Mouse (Mus musculus) liver, adult 2 months (tissue): ENCODE results near the gene Pou1f1. TPM values are rescaled to one million over a fixed set of nuclear protein-coding genes. Genes with fewer than 3 reads are reported as not detected.

ENCODE experiments used
- DNase-seq: peaks from one replicate; pipeline ENCODE4 v3.0.0-alpha.2; 2011; ENCODE audit warnings: low read depth, low spot score; ENCODE audit errors: extremely low read depth
- H3K27ac ChIP-seq: fragments of 200-500 bp; replicated peaks from 2 replicates; pipeline ENCODE4 v1.5.1; 2012; ENCODE audit warnings: low read depth, mild to moderate bottlenecking, control low read depth, inconsistent platforms, low read length; ENCODE audit not compliant: insufficient read depth
- H3K27me3 ChIP-seq: fragments of 200-500 bp; 2 replicates; pipeline ENCODE4 v1.6.1; 2012; ENCODE audit warnings: mild to moderate bottlenecking, moderate library complexity, low read length, inconsistent platforms; ENCODE audit not compliant: control insufficient read depth, insufficient read depth
- H3K36me3 ChIP-seq: fragments of 200-500 bp; 2 replicates; pipeline ENCODE4 v1.6.1; 2012; ENCODE audit warnings: low read length, inconsistent platforms; ENCODE audit not compliant: control insufficient read depth, insufficient read depth
- H3K4me1 ChIP-seq: fragments of 200-500 bp; 2 replicates; pipeline ENCODE4 v1.6.1; 2011; ENCODE audit warnings: low read length; ENCODE audit not compliant: control insufficient read depth, insufficient read depth
- H3K4me3 ChIP-seq: fragments of 200-500 bp; 2 replicates; pipeline ENCODE4 v1.5.1; 2011; ENCODE audit warnings: low read depth, mild to moderate bottlenecking, control low read depth, low read length, moderate library complexity; ENCODE audit not compliant: insufficient read depth
- H3K79me2 ChIP-seq: fragments of 200-500 bp; 2 replicates; pipeline ENCODE4 v1.6.1; 2012; ENCODE audit warnings: inconsistent platforms, mild to moderate bottlenecking, low read length, moderate library complexity; ENCODE audit not compliant: control insufficient read depth, insufficient read depth
- H3K9ac ChIP-seq: fragments of 200-500 bp; 2 replicates; pipeline ENCODE4 v1.6.1; 2012; ENCODE audit warnings: low read depth, mild to moderate bottlenecking, control low read depth, inconsistent platforms, low read length
- CTCF ChIP-seq: fragments of 200-500 bp; IDR thresholded peaks from 2 replicates; pipeline ENCODE4 v1.5.1; 2011; ENCODE audit warnings: low read depth, low read length, control low read depth
- POLR2A ChIP-seq: fragments of 200-500 bp; IDR thresholded peaks from 2 replicates; pipeline ENCODE4 v1.6.1; 2011; ENCODE audit warnings: low read length, control low read depth; ENCODE audit not compliant: insufficient read depth; ENCODE audit errors: extremely low read depth
- WGBS: fragments of 180-500 bp; shearing (Covaris S2); methylation state at CpG from one replicate; pipeline ENCODE4 v1.1.7; 2018; 5-methylcytosine and 5-hydroxymethylcytosine counted together
- polyA plus RNA-seq: library from polyadenylated mRNA; depleted of rRNA; stranded (reverse); fragments of >200 nt; gene quantifications from 2 replicates; pipeline ENCODE4 v1.2.3, GENCODE M21; 2012
- total RNA-seq: library from RNA; depleted of rRNA; stranded (reverse); fragments of >200 nt; gene quantifications from 2 replicates; pipeline ENCODE4 v1.2.3, GENCODE M21; 2014

Pou1f1 gene
- total and polyA plus RNA-seq, 2 experiments, result not detected

GRCm38 (mm10) chr16:65543676-65544293, 23.5 kb downstream of the Pou1f1 start:
- Histone ChIP-seq H3K79me2 (no peaks in the 10 kb centered on the region), H3K27me3 (no peaks in the 10 kb centered on the region), H3K9ac (no peak overlapping the region), H3K27ac (no peak overlapping the region), H3K4me1 (no peaks in the 10 kb centered on the region), H3K36me3 (peaks cover 53% of the 10 kb centered on the region), H3K4me3 (no peak overlapping the region)
- TF ChIP-seq POLR2A (no peak), CTCF (no peak)
- 96% methylated on average over 11 of the region's 11 CpGs for WGBS
- DNase-seq, result no peak

GRCm38 (mm10) chr16:65548960-65549359, 28.6 kb downstream of the Pou1f1 start:
- Histone ChIP-seq H3K4me1 (no peaks in the 10 kb centered on the region), H3K4me3 (no peak overlapping the region), H3K36me3 (peaks cover 35% of the 10 kb centered on the region), H3K27me3 (no peaks in the 10 kb centered on the region), H3K79me2 (peaks cover 3% of the 10 kb centered on the region; the same call in 1 of the 2 replicates), H3K9ac (no peak overlapping the region), H3K27ac (no peak overlapping the region)
- 86% methylated on average over 7 of the region's 7 CpGs for WGBS
- TF ChIP-seq POLR2A, result no peak
- TF ChIP-seq CTCF, result no peak
- DNase-seq, result no peak

GRCm38 (mm10) chr16:65550814-65551213, 30.5 kb downstream of the Pou1f1 start:
- peaks cover 12% of the 10 kb centered on the region; the same call in 1 of the 2 replicates for H3K79me2 ChIP-seq
- no peak overlapping the region for H3K27ac ChIP-seq
- peaks cover 23% of the 10 kb centered on the region for H3K36me3 ChIP-seq
- no peak overlapping the region for H3K9ac ChIP-seq
- no peak overlapping the region for H3K4me3 ChIP-seq
- 97% methylated on average over 13 of the region's 13 CpGs for WGBS
- H3K27me3 ChIP-seq, result no peaks in the 10 kb centered on the region
- H3K4me1 ChIP-seq, result no peaks in the 10 kb centered on the region
- no peak for DNase-seq
- no peak for TF ChIP-seq POLR2A
- no peak for TF ChIP-seq CTCF

DNA sequence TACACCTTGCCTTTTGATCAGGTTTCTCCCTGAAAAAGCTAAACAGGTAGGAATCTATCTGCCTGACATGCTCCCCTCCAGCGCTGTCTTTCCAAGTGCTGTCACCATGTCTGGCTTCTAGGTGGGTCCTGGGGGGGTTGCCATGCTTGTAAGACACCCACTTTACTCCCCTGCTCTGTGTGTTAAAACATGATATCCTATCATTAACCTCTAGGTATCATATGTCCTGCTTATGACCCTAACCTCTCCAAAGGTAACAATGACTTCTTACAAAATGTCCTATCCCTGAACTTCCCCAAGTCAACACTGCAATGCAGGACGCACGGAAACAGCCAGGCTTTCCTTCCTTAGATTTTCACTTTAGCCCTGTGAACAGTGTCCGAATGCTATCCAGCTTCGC, 34.0 kb downstream of the Pou1f1 start:
- no peak overlapping the region for H3K27ac ChIP-seq
- no peak for TF ChIP-seq POLR2A

DNA sequence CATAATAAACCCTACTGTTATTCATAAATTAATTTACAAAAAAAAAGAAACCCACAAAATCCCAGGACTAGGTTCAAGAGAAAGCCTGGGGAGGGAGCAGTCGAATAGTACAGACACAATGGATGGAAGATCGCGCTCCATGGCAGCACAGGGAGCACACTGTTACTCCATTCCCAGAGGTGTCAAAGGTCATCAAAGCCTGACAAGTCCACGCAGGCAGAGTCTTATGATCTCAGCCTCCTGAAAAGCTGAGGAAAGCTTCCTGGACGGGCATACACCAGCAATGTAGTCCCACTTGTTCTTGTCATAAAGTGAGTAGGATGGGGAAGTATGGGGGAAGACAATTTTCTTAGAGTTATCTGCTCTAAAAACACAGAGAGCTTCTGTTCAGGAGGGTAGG, 37.1 kb downstream of the Pou1f1 start:
- DNase-seq, result peak; percentile 43
- H3K27ac ChIP-seq, result no peak overlapping the region
- no peak overlapping the region for H3K4me3 ChIP-seq
- TF ChIP-seq CTCF, result no peak
- TF ChIP-seq POLR2A, result no peak
- H3K4me1 ChIP-seq, result peaks cover 8% of the 10 kb centered on the region
- 55% methylated on average over 5 of the region's 5 CpGs for WGBS
- peaks cover 35% of the 10 kb centered on the region for H3K79me2 ChIP-seq
- no peak overlapping the region for H3K9ac ChIP-seq
- no peaks in the 10 kb centered on the region for H3K27me3 ChIP-seq
- H3K36me3 ChIP-seq, result no peaks in the 10 kb centered on the region

More for the DNA sequence above, 34.0 kb downstream of the Pou1f1 start:
- Histone ChIP-seq H3K36me3 (peaks cover 6% of the 10 kb centered on the region; the same call in 1 of the 2 replicates), H3K4me1 (peaks cover 2% of the 10 kb centered on the region; the same call in 1 of the 2 replicates), H3K79me2 (peaks cover 26% of the 10 kb centered on the region), H3K9ac (no peak overlapping the region), H3K27me3 (no peaks in the 10 kb centered on the region), H3K4me3 (no peak overlapping the region)
- no peak for DNase-seq
- 77% methylated on average over 5 of the region's 5 CpGs for WGBS

GRCm38 (mm10) chr16:65559591-65559990, 39.3 kb downstream of the Pou1f1 start:
- Histone ChIP-seq H3K79me2 (peaks cover 30% of the 10 kb centered on the region), H3K27ac (no peak overlapping the region), H3K36me3 (no peaks in the 10 kb centered on the region), H3K4me3 (no peak overlapping the region), H3K4me1 (peaks cover 8% of the 10 kb centered on the region), H3K27me3 (no peaks in the 10 kb centered on the region), H3K9ac (no peak overlapping the region)
- no peak for TF ChIP-seq POLR2A
- no peak for TF ChIP-seq CTCF
- 23% methylated on average over 2 of the region's 2 CpGs for WGBS
- DNase-seq, result peak; percentile 56
